Comparison of ENCODE assay signal across 8 mouse cellular contexts in the genomic region with DNA sequence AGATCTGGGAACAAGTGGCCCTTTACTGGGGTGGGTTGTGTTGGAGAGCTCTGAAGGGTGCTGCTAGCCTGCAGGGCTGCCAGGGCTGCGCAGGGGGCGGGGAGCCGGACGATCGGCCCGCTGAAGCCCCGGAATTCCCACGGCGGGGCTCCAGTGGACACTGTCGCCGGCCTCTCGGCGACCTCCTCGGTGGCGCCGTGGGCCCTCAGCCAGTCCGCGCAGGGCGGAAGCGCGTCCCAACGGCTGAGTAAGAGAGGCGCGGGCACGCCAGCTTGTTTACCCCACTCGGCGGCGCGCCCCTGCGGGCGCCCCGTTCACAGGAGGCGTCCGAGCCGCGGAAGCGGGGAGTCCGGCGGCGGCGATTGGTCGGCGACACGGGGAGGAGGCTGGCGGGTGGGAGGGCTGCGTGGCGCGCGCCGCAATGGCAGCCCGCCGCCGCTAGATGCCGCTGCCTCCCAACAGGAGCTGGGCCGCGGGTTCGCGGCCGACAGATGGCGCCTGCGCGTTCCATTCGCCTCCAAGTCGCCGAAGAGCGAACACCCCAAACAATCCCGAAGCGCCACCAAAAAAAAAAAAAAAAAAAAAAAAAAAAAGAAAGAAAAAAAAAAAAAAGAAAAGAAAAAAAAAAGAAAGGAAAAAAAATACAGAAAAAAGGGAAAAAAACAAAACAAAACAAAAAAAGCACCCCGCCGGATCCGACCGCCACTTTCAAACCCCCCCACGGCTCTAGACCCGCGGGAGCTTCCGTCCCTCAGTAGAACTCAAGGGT. TPM values are rescaled to one million over a fixed set of nuclear protein-coding genes. Genes with fewer than 3 reads are reported as not detected.
DNase-seq lines count a peak whose midpoint lies in the region; ATAC-seq and TF ChIP-seq lines count a peak whose summit lies in the region.

Gene Stag2 (plus strand): TSS at position 530 of the 769 bp plus-strand sequence.

- TF ChIP-seq CTCF in stomach, postnatal 0 days (IDR thresholded peaks at IDR 0.05; ENCODE audit: low read depth): peak; percentile 79

- H3K27ac ChIP-seq in heart, embryonic 14.5 days (replicated peaks in 1 of 2; ENCODE audit: control insufficient read depth in 1 of 2, insufficient read depth in 1 of 2, low read depth in 2 of 2, low read length in 2 of 2): peak within 1 kb of the TSS; percentile 100
- peak within 1 kb of the TSS; percentile 94 for H3K27ac ChIP-seq in liver, embryonic 15.5 days (replicated peaks)
- peak within 1 kb of the TSS; percentile 96 for H3K27ac ChIP-seq in neural tube, embryonic 12.5 days
- peak within 1 kb of the TSS; percentile 100 for H3K27ac ChIP-seq in stomach, postnatal 0 days (replicated peaks)

- no peak for TF ChIP-seq EP300 in stomach, postnatal 0 days (optimal IDR thresholded peaks at IDR 0.05)

- H3K36me3 ChIP-seq in heart, embryonic 14.5 days (ENCODE audit: control insufficient read depth, insufficient read depth, low read length): no peaks in the 10 kb centered on the region
- H3K36me3 ChIP-seq in liver, embryonic 15.5 days (replicated peaks): no peaks in the 10 kb centered on the region
- no peaks in the 10 kb centered on the region for H3K36me3 ChIP-seq in neural tube, embryonic 12.5 days
- no peaks in the 10 kb centered on the region for H3K36me3 ChIP-seq in stomach, postnatal 0 days (ENCODE audit: control insufficient read depth, insufficient read depth, low read length)

- 10% methylated on average over 69 of the region's 76 CpGs for WGBS in heart, embryonic 14.5 days
- WGBS in liver, embryonic 15.5 days (ENCODE audit: insufficient replicate concordance): 8% methylated on average over 54 of the region's 76 CpGs
- WGBS in neural tube, embryonic 12.5 days: 14% methylated on average over 64 of the region's 76 CpGs
- whole genome bisulfite sequencing in stomach, postnatal 0 days: 11% methylated on average over 49 of the region's 76 CpGs

- peak; percentile 79 for ATAC-seq in heart, embryonic 14.5 days (ENCODE audit: insufficient number of reproducible peaks, insufficient read depth, low FRiP score, low read depth)
- peak; percentile 83 for ATAC-seq in liver, embryonic 15.5 days (ENCODE audit: insufficient read depth)
- peak; percentile 69 for ATAC-seq in neural tube, embryonic 12.5 days (ENCODE audit: low FRiP score, low read depth)
- ATAC-seq in stomach, postnatal 0 days (ENCODE audit: low FRiP score, low TSS enrichment): peak; percentile 91

- peak; percentile 78 to 79 for DNase-seq in CD8-positive naive resting alpha-beta T cell, adult 2 months (ENCODE audit: low read depth in 2 of 2, low spot score in 2 of 2)
- DNase-seq in c-Kit-negative CD71-positive TER-119-positive erythroid progenitor cells, embryonic 14.5 days (ENCODE audit: low read depth, low spot score): peak; percentile 76
- peak; percentile 44 for DNase-seq in fibroblast of lung, adult 2 months (ENCODE audit: low read depth)
- peak; percentile 95 for DNase-seq in kidney, postnatal 14 days
- DNase-seq in stomach, postnatal 0 days (ENCODE audit: low spot score): peak; percentile 93

- no peaks in the 10 kb centered on the region for H3K27me3 ChIP-seq in heart, embryonic 14.5 days (ENCODE audit: control insufficient read depth, insufficient read depth, low read length)
- H3K27me3 ChIP-seq in liver, embryonic 15.5 days: no peaks in the 10 kb centered on the region
- H3K27me3 ChIP-seq in neural tube, embryonic 12.5 days (replicated peaks): no peaks in the 10 kb centered on the region
- no peaks in the 10 kb centered on the region for H3K27me3 ChIP-seq in stomach, postnatal 0 days (ENCODE audit: control insufficient read depth, insufficient read depth, low read length)

- H3K4me2 ChIP-seq in heart, embryonic 14.5 days (ENCODE audit: low read length): peak within 1 kb of the TSS; percentile 61
- H3K4me2 ChIP-seq in liver, embryonic 15.5 days: peak within 1 kb of the TSS; percentile 69
- peak within 1 kb of the TSS; percentile 57 for H3K4me2 ChIP-seq in neural tube, embryonic 12.5 days (replicated peaks)
- peak within 1 kb of the TSS; percentile 52 for H3K4me2 ChIP-seq in stomach, postnatal 0 days (replicated peaks; ENCODE audit: low read depth)

- peak within 1 kb of the TSS; percentile 63 to 91 for H3K4me3 ChIP-seq in heart, embryonic 14.5 days (ENCODE audit: control insufficient read depth in 1 of 2, insufficient read depth in 1 of 2, low read depth in 1 of 2, low read length in 2 of 2)
- peak within 1 kb of the TSS; percentile 75 for H3K4me3 ChIP-seq in liver, embryonic 15.5 days (replicated peaks)
- H3K4me3 ChIP-seq in neural tube, embryonic 12.5 days: peak within 1 kb of the TSS; percentile 54
- H3K4me3 ChIP-seq in stomach, postnatal 0 days (ENCODE audit: low read depth, low read length): peak within 1 kb of the TSS; percentile 69

- no peaks in the 10 kb centered on the region for H3K9me3 ChIP-seq in heart, embryonic 14.5 days (ENCODE audit: control insufficient read depth, low read length)
- H3K9me3 ChIP-seq in liver, embryonic 15.5 days (replicated peaks): no peaks in the 10 kb centered on the region
- H3K9me3 ChIP-seq in neural tube, embryonic 12.5 days: no peaks in the 10 kb centered on the region
- no peaks in the 10 kb centered on the region for H3K9me3 ChIP-seq in stomach, postnatal 0 days (ENCODE audit: control insufficient read depth, low read length)

- peaks cover 2 to 8% of the 10 kb centered on the region in 2 experiments; a peak in 3 of 4 replicates for H3K4me1 ChIP-seq in heart, embryonic 14.5 days (ENCODE audit: control insufficient read depth in 2 of 2, insufficient read depth in 2 of 2, low read length in 2 of 2)
- H3K4me1 ChIP-seq in liver, embryonic 15.5 days (replicated peaks): no peaks in the 10 kb centered on the region
- H3K4me1 ChIP-seq in neural tube, embryonic 12.5 days: no peaks in the 10 kb centered on the region
- H3K4me1 ChIP-seq in stomach, postnatal 0 days (replicated peaks; ENCODE audit: control insufficient read depth, insufficient read depth): no peaks in the 10 kb centered on the region

- peak within 1 kb of the TSS; percentile 98 for H3K9ac ChIP-seq in heart, embryonic 14.5 days (ENCODE audit: low read length)
- H3K9ac ChIP-seq in liver, embryonic 15.5 days: peak within 1 kb of the TSS; percentile 93
- peak within 1 kb of the TSS; percentile 86 for H3K9ac ChIP-seq in neural tube, embryonic 12.5 days
- H3K9ac ChIP-seq in stomach, postnatal 0 days (ENCODE audit: low read length): peak within 1 kb of the TSS; percentile 95

RNA-seq across cellular contexts. Expression of gene Stag2, which starts in this region (rescaled TPM):
- 39.4 and 42.9 TPM in 2 replicates for polyA plus RNA-seq in heart, embryonic 14.5 days (2014; fragmentation: Nextera tagmentation; extraction: Ambion mirVana)
- 23.2 and 25.7 TPM in 2 replicates for polyA plus RNA-seq in liver, embryonic 15.5 days (2015; fragmentation: Nextera tagmentation; extraction: Ambion mirVana)
- polyA plus RNA-seq in neural tube, embryonic 12.5 days (2016; fragmentation: Nextera tagmentation; extraction: Ambion mirVana): 36.9 and 37.5 TPM in 2 replicates
- 14.3 and 14.6 TPM in 2 replicates for polyA plus RNA-seq in stomach, postnatal 0 days (2015; fragmentation: Nextera tagmentation; extraction: Ambion mirVana)

Comparison
In these comparisons a context has a peak if more than half of its experiments do, and no peak if none do; other contexts are left out.
1. Peak in every context shown above with its lines: DNase-seq, ATAC-seq, H3K4me3 ChIP-seq and H3K27ac ChIP-seq.
2. DNase-seq: peak in every context shown above with its lines; median percentile 95 in kidney, postnatal 14 days; 93 in stomach, postnatal 0 days; 78 in CD8-positive naive resting alpha-beta T cell, adult 2 months; 76 in c-Kit-negative CD71-positive TER-119-positive erythroid progenitor cells, embryonic 14.5 days; 44 in fibroblast of lung, adult 2 months.